Mouse (Mus musculus): ENCODE measurements around the gene Gm21885.

GRCm38 (mm10) chr11:94246789-94247061, 34.9 kb upstream of the Gm21885 start:
- TF ChIP-seq CTCF (IDR thresholded peaks at IDR 0.05) = no peak
- TF ChIP-seq POLR2A (IDR thresholded peaks at IDR 0.05; ENCODE audit: insufficient read depth, low read depth, low read length) = no peak
- no peak for TF ChIP-seq EP300 (IDR thresholded peaks at IDR 0.05; ENCODE audit: insufficient read depth, low read depth, low read length)
